Mouse (Mus musculus): Measurements from ENCODE around the gene Mfsd12.
A peak's percentile ranks its signal among the peaks of the same experiment; 100 is the strongest.

Mfsd12 gene

GRCm38 (mm10) chr10:81383802-81384604, 26.7 kb downstream of the Mfsd12 start, which contains the start of the genes Dohh and Gm48551:
Gene Dohh, plus strand, starts transcription at chr10:81384428.
Gene Gm48551, plus strand, starts transcription at chr10:81384466.
- peak; percentile 99 for DNase-seq

- DNase-seq, result no peak
Measured at GRCm38 (mm10) chr10:81384605-81384982, 27.3 kb downstream of the Mfsd12 start.

GRCm38 (mm10) chr10:81385603-81386306, 28.5 kb downstream of the Mfsd12 start:
- no peak for DNase-seq

- DNase-seq, result no peak
Measured at GRCm38 (mm10) chr10:81387716-81388115, 30.4 kb downstream of the Mfsd12 start.

- no peak for DNase-seq
Measured at GRCm38 (mm10) chr10:81388505-81389055, 31.3 kb downstream of the Mfsd12 start, which contains the start of gene Gm48552. Gene Gm48552, plus strand, starts transcription at chr10:81389005.

GRCm38 (mm10) chr10:81389373-81389772, 32.1 kb downstream of the Mfsd12 start:
- no peak for DNase-seq

- DNase-seq, result peak; percentile 80
Measured at GRCm38 (mm10) chr10:81389801-81390677, 32.7 kb downstream of the Mfsd12 start.

GRCm38 (mm10) chr10:81390678-81390965, 33.3 kb downstream of the Mfsd12 start:
- DNase-seq, result no peak

GRCm38 (mm10) chr10:81392270-81392669, 35.0 kb downstream of the Mfsd12 start:
- no peak for DNase-seq

GRCm38 (mm10) chr10:81392781-81393185, 35.5 kb downstream of the Mfsd12 start, which contains the start of gene Smim24:
Gene Smim24, plus strand, starts transcription at chr10:81393051.
- no peak for DNase-seq

GRCm38 (mm10) chr10:81393456-81394063, 36.3 kb downstream of the Mfsd12 start:
- peak; percentile 47 for DNase-seq

GRCm38 (mm10) chr10:81395127-81395526, 37.8 kb downstream of the Mfsd12 start:
- peak; percentile 85 for DNase-seq

- no peak for DNase-seq
Measured at GRCm38 (mm10) chr10:81395865-81396264, 38.6 kb downstream of the Mfsd12 start.

- no peak for DNase-seq
Measured at GRCm38 (mm10) chr10:81396749-81397148, 39.5 kb downstream of the Mfsd12 start.

- DNase-seq, result peak; percentile 74
Measured at GRCm38 (mm10) chr10:81399296-81399695, 42.0 kb downstream of the Mfsd12 start.

GRCm38 (mm10) chr10:81399798-81400308, 42.6 kb downstream of the Mfsd12 start:
- no peak for DNase-seq

- DNase-seq, result no peak
Measured at GRCm38 (mm10) chr10:81400371-81401204, 43.3 kb downstream of the Mfsd12 start.

- no peak for DNase-seq
Measured at GRCm38 (mm10) chr10:81401205-81401520, 43.9 kb downstream of the Mfsd12 start.

GRCm38 (mm10) chr10:81401521-81402226, 44.4 kb downstream of the Mfsd12 start:
- peak; percentile 88 for DNase-seq

- no peak for DNase-seq
Measured at GRCm38 (mm10) chr10:81402227-81402765, 45.0 kb downstream of the Mfsd12 start.

Data from retina, postnatal 1 day (tissue).